Mouse (Mus musculus): ENCODE data around the gene Dnah1. TPM values are rescaled to one million over a fixed set of nuclear protein-coding genes. Genes with fewer than 3 reads are reported as not detected.

The Dnah1 gene
- polyA plus RNA-seq, 2 experiments = 5.6 to 12.1 TPM

- 94% methylated on average over 2 of the region's 2 CpGs for WGBS
- Histone ChIP-seq H3K27me3 (ENCODE audit: control insufficient read depth, insufficient read depth, low read length) (no peaks in the 10 kb centered on the region), H3K4me3 (replicated peaks; ENCODE audit: low read length) (no peak overlapping the region), H3K36me3 (ENCODE audit: control insufficient read depth, insufficient read depth, low read length) (peaks cover 72% of the 10 kb centered on the region), H3K27ac (replicated peaks; ENCODE audit: low read depth, low read length) (no peak overlapping the region), H3K4me1 (ENCODE audit: control insufficient read depth, insufficient read depth, low read length) (no peaks in the 10 kb centered on the region), H3K4me2 (replicated peaks; ENCODE audit: low read depth, low read length, severe bottlenecking) (no peak overlapping the region), H3K9me3 (ENCODE audit: control insufficient read depth, low read length) (no peaks in the 10 kb centered on the region), H3K9ac (ENCODE audit: low read depth, low read length, severe bottlenecking) (no peak overlapping the region)
- TF ChIP-seq POLR2A (IDR thresholded peaks at IDR 0.05; ENCODE audit: borderline replicate concordance, extremely low read depth, insufficient read depth, insufficient read length) = no peak
- no peak for ATAC-seq (ENCODE audit: low FRiP score, low read depth)
- DNase-seq (ENCODE audit: low spot score) = no peak
Observed at GRCm38 (mm10) chr14:31362236-31362635, 38.5 kb upstream of the Dnah1 start.

- TF ChIP-seq POLR2A (IDR thresholded peaks at IDR 0.05; ENCODE audit: borderline replicate concordance, extremely low read depth, insufficient read depth, insufficient read length) = no peak
- no peak overlapping the region for H3K27ac ChIP-seq (replicated peaks; ENCODE audit: low read depth, low read length)
- no peak overlapping the region for H3K4me3 ChIP-seq (replicated peaks; ENCODE audit: low read length)
- no peaks in the 10 kb centered on the region for H3K27me3 ChIP-seq (ENCODE audit: control insufficient read depth, insufficient read depth, low read length)
- DNase-seq (ENCODE audit: low spot score) (no peak), ATAC-seq (ENCODE audit: low FRiP score, low read depth) (no peak)
- H3K36me3 ChIP-seq (ENCODE audit: control insufficient read depth, insufficient read depth, low read length) = peaks cover 55% of the 10 kb centered on the region
- 92% methylated on average over 1 of the region's 1 CpGs for WGBS
- H3K4me1 ChIP-seq (ENCODE audit: control insufficient read depth, insufficient read depth, low read length) = no peaks in the 10 kb centered on the region
- no peaks in the 10 kb centered on the region for H3K9me3 ChIP-seq (ENCODE audit: control insufficient read depth, low read length)
- H3K9ac ChIP-seq (ENCODE audit: low read depth, low read length, severe bottlenecking) = no peak overlapping the region
- H3K4me2 ChIP-seq (replicated peaks; ENCODE audit: low read depth, low read length, severe bottlenecking) = no peak overlapping the region
Observed at GRCm38 (mm10) chr14:31345367-31345766, 21.7 kb upstream of the Dnah1 start.

- Histone ChIP-seq H3K27ac (replicated peaks; ENCODE audit: low read depth, low read length) (no peak overlapping the region), H3K36me3 (ENCODE audit: control insufficient read depth, insufficient read depth, low read length) (peaks cover 39% of the 10 kb centered on the region), H3K9ac (ENCODE audit: low read depth, low read length, severe bottlenecking) (no peak overlapping the region), H3K27me3 (ENCODE audit: control insufficient read depth, insufficient read depth, low read length) (no peaks in the 10 kb centered on the region), H3K4me3 (replicated peaks; ENCODE audit: low read length) (no peak overlapping the region), H3K4me1 (ENCODE audit: control insufficient read depth, insufficient read depth, low read length) (no peaks in the 10 kb centered on the region), H3K4me2 (replicated peaks; ENCODE audit: low read depth, low read length, severe bottlenecking) (no peak overlapping the region), H3K9me3 (ENCODE audit: control insufficient read depth, low read length) (no peaks in the 10 kb centered on the region)
- no peak for TF ChIP-seq POLR2A (IDR thresholded peaks at IDR 0.05; ENCODE audit: borderline replicate concordance, extremely low read depth, insufficient read depth, insufficient read length)
- WGBS = 71% methylated on average over 8 of the region's 8 CpGs
- no peak for DNase-seq (ENCODE audit: low spot score)
- no peak for ATAC-seq (ENCODE audit: low FRiP score, low read depth)
Observed at GRCm38 (mm10) chr14:31343241-31343640, 19.5 kb upstream of the Dnah1 start.

GRCm38 (mm10) chr14:31337947-31338346 lies 14.3 kb upstream of the Dnah1 start:
- Histone ChIP-seq H3K27ac (replicated peaks; ENCODE audit: low read depth, low read length) (no peak overlapping the region), H3K9ac (ENCODE audit: low read depth, low read length, severe bottlenecking) (0 out of 2 replicates have a peak overlapping the region, but pooled peaks have one; percentile 9), H3K9me3 (ENCODE audit: control insufficient read depth, low read length) (no peaks in the 10 kb centered on the region), H3K36me3 (ENCODE audit: control insufficient read depth, insufficient read depth, low read length) (peaks cover 5% of the 10 kb centered on the region; the same call in 1 of the 2 replicates), H3K4me1 (ENCODE audit: control insufficient read depth, insufficient read depth, low read length) (no peaks in the 10 kb centered on the region), H3K4me3 (replicated peaks; ENCODE audit: low read length) (peak overlapping the region; percentile 85; the same call in 1 of the 2 replicates), H3K4me2 (replicated peaks; ENCODE audit: low read depth, low read length, severe bottlenecking) (peak overlapping the region; percentile 59; the same call in 1 of the 2 replicates), H3K27me3 (ENCODE audit: control insufficient read depth, insufficient read depth, low read length) (no peaks in the 10 kb centered on the region)
- DNase-seq (ENCODE audit: low spot score) (no peak), ATAC-seq (ENCODE audit: low FRiP score, low read depth) (no peak)
- no peak for TF ChIP-seq POLR2A (IDR thresholded peaks at IDR 0.05; ENCODE audit: borderline replicate concordance, extremely low read depth, insufficient read depth, insufficient read length)

- peak overlapping the region; percentile 59 for H3K4me2 ChIP-seq (replicated peaks; ENCODE audit: low read depth, low read length, severe bottlenecking)
- H3K27ac ChIP-seq (replicated peaks; ENCODE audit: low read depth, low read length) = no peak overlapping the region
- no peak for ATAC-seq (ENCODE audit: low FRiP score, low read depth)
- peak overlapping the region; percentile 92 for H3K9ac ChIP-seq (ENCODE audit: low read depth, low read length, severe bottlenecking)
- DNase-seq (ENCODE audit: low spot score) = no peak
- no peak for TF ChIP-seq POLR2A (IDR thresholded peaks at IDR 0.05; ENCODE audit: borderline replicate concordance, extremely low read depth, insufficient read depth, insufficient read length)
- WGBS = 46% methylated on average over 7 of the region's 7 CpGs
- H3K27me3 ChIP-seq (ENCODE audit: control insufficient read depth, insufficient read depth, low read length) = no peaks in the 10 kb centered on the region
- H3K4me1 ChIP-seq (ENCODE audit: control insufficient read depth, insufficient read depth, low read length) = no peaks in the 10 kb centered on the region
- H3K9me3 ChIP-seq (ENCODE audit: control insufficient read depth, low read length) = no peaks in the 10 kb centered on the region
- H3K36me3 ChIP-seq (ENCODE audit: control insufficient read depth, insufficient read depth, low read length) = 0 out of 2 replicates have a peak, but pooled peaks cover 3% of the 10 kb centered on the region
- H3K4me3 ChIP-seq (replicated peaks; ENCODE audit: low read length) = peak overlapping the region; percentile 85
Observed at GRCm38 (mm10) chr14:31337406-31337805, 13.7 kb upstream of the Dnah1 start.
